Mouse (Mus musculus): ENCODE data around the gene Mast4. TPM values are rescaled to one million over a fixed set of nuclear protein-coding genes. Genes with fewer than 3 reads are reported as not detected.
"Not testable (repeated sequence)": the region's sequence is repeated elsewhere in the genome, so short reads cannot be mapped to it uniquely, and the experiment has no call there.

Gene Mast4
- polyA plus RNA-seq, 1 experiment, result 10.4 TPM

GRCm38 (mm10) chr13:102739720-102740535 is 594.4 kb downstream of the Mast4 start:
- Histone ChIP-seq H3K4me3 (ENCODE audit: control insufficient read depth, insufficient read depth, low read length) (no peak overlapping the region), H3K27ac (ENCODE audit: control insufficient read depth, insufficient read depth, low read length) (no peak overlapping the region), H3K27me3 (ENCODE audit: control insufficient read depth, insufficient read depth, low read length) (no peaks in the 10 kb centered on the region), H3K36me3 (ENCODE audit: control insufficient read depth, insufficient read depth, low read length) (0 out of 2 replicates have a peak, but pooled peaks cover 3% of the 10 kb centered on the region), H3K4me1 (replicated peaks; ENCODE audit: control insufficient read depth, insufficient read depth, low read length) (no peaks in the 10 kb centered on the region)
- TF ChIP-seq POLR2A (IDR thresholded peaks at IDR 0.05; ENCODE audit: control insufficient read depth, extremely low read depth, insufficient read depth, low read length, poor library complexity) (no peak), CTCF (IDR thresholded peaks at IDR 0.05; ENCODE audit: borderline replicate concordance, control insufficient read depth, extremely low read depth, insufficient read depth, low read length, poor library complexity) (no peak)
- DNase-seq, result no peak
- 96% methylated on average over 13 of the region's 13 CpGs for WGBS

GRCm38 (mm10) chr13:102737811-102738210 is 596.5 kb downstream of the Mast4 start:
- Histone ChIP-seq H3K27ac (ENCODE audit: control insufficient read depth, insufficient read depth, low read length) (no peak overlapping the region), H3K36me3 (ENCODE audit: control insufficient read depth, insufficient read depth, low read length) (0 out of 2 replicates have a peak, but pooled peaks cover 3% of the 10 kb centered on the region), H3K27me3 (ENCODE audit: control insufficient read depth, insufficient read depth, low read length) (no peaks in the 10 kb centered on the region), H3K4me3 (ENCODE audit: control insufficient read depth, insufficient read depth, low read length) (no peak overlapping the region), H3K4me1 (replicated peaks; ENCODE audit: control insufficient read depth, insufficient read depth, low read length) (no peaks in the 10 kb centered on the region)
- WGBS, result 97% methylated on average over 7 of the region's 7 CpGs
- TF ChIP-seq POLR2A (IDR thresholded peaks at IDR 0.05; ENCODE audit: control insufficient read depth, extremely low read depth, insufficient read depth, low read length, poor library complexity) (no peak), CTCF (IDR thresholded peaks at IDR 0.05; ENCODE audit: borderline replicate concordance, control insufficient read depth, extremely low read depth, insufficient read depth, low read length, poor library complexity) (no peak)
- DNase-seq, result no peak

- TF ChIP-seq CTCF (IDR thresholded peaks at IDR 0.05; ENCODE audit: borderline replicate concordance, control insufficient read depth, extremely low read depth, insufficient read depth, low read length, poor library complexity), result no peak
- no peak for TF ChIP-seq POLR2A (IDR thresholded peaks at IDR 0.05; ENCODE audit: control insufficient read depth, extremely low read depth, insufficient read depth, low read length, poor library complexity)
- WGBS, result 98% methylated on average over 2 of the region's 2 CpGs
- no peak for DNase-seq
- H3K4me1 ChIP-seq (replicated peaks; ENCODE audit: control insufficient read depth, insufficient read depth, low read length), result no peaks in the 10 kb centered on the region
- no peak overlapping the region for H3K27ac ChIP-seq (ENCODE audit: control insufficient read depth, insufficient read depth, low read length)
- no peaks in the 10 kb centered on the region for H3K27me3 ChIP-seq (ENCODE audit: control insufficient read depth, insufficient read depth, low read length)
- no peaks in the 10 kb centered on the region for H3K36me3 ChIP-seq (ENCODE audit: control insufficient read depth, insufficient read depth, low read length)
- H3K4me3 ChIP-seq (ENCODE audit: control insufficient read depth, insufficient read depth, low read length), result no peak overlapping the region
These were observed 601.2 kb downstream of the Mast4 start for GRCm38 (mm10) chr13:102733063-102733462.

GRCm38 (mm10) chr13:102728951-102729350 is 605.3 kb downstream of the Mast4 start:
- not testable (repeated sequence) for H3K4me1 ChIP-seq (replicated peaks; ENCODE audit: control insufficient read depth, insufficient read depth, low read length); H3K36me3 ChIP-seq (ENCODE audit: control insufficient read depth, insufficient read depth, low read length); H3K27me3 ChIP-seq (ENCODE audit: control insufficient read depth, insufficient read depth, low read length); H3K27ac ChIP-seq (ENCODE audit: control insufficient read depth, insufficient read depth, low read length); DNase-seq; H3K4me3 ChIP-seq (ENCODE audit: control insufficient read depth, insufficient read depth, low read length)
- 70% methylated on average over 7 of the region's 7 CpGs for WGBS

- TF ChIP-seq CTCF (IDR thresholded peaks at IDR 0.05; ENCODE audit: borderline replicate concordance, control insufficient read depth, extremely low read depth, insufficient read depth, low read length, poor library complexity), result no peak
- H3K27me3 ChIP-seq (ENCODE audit: control insufficient read depth, insufficient read depth, low read length), result no peaks in the 10 kb centered on the region
- no peak overlapping the region for H3K4me3 ChIP-seq (ENCODE audit: control insufficient read depth, insufficient read depth, low read length)
- no peaks in the 10 kb centered on the region for H3K4me1 ChIP-seq (replicated peaks; ENCODE audit: control insufficient read depth, insufficient read depth, low read length)
- no peaks in the 10 kb centered on the region for H3K36me3 ChIP-seq (ENCODE audit: control insufficient read depth, insufficient read depth, low read length)
- H3K27ac ChIP-seq (ENCODE audit: control insufficient read depth, insufficient read depth, low read length), result no peak overlapping the region
- 81% methylated on average over 3 of the region's 3 CpGs for WGBS
- no peak for DNase-seq
These were observed 606.3 kb downstream of the Mast4 start for GRCm38 (mm10) chr13:102728035-102728434.

GRCm38 (mm10) chr13:102726876-102727275 is 607.4 kb downstream of the Mast4 start:
- H3K4me3 ChIP-seq (ENCODE audit: control insufficient read depth, insufficient read depth, low read length), result no peak overlapping the region
- TF ChIP-seq CTCF (IDR thresholded peaks at IDR 0.05; ENCODE audit: borderline replicate concordance, control insufficient read depth, extremely low read depth, insufficient read depth, low read length, poor library complexity), result no peak
- no peak for TF ChIP-seq POLR2A (IDR thresholded peaks at IDR 0.05; ENCODE audit: control insufficient read depth, extremely low read depth, insufficient read depth, low read length, poor library complexity)
- DNase-seq, result no peak
- no peaks in the 10 kb centered on the region for H3K36me3 ChIP-seq (ENCODE audit: control insufficient read depth, insufficient read depth, low read length)
- no peaks in the 10 kb centered on the region for H3K4me1 ChIP-seq (replicated peaks; ENCODE audit: control insufficient read depth, insufficient read depth, low read length)
- 94% methylated on average over 1 of the region's 1 CpGs for WGBS
- no peaks in the 10 kb centered on the region for H3K27me3 ChIP-seq (ENCODE audit: control insufficient read depth, insufficient read depth, low read length)
- H3K27ac ChIP-seq (ENCODE audit: control insufficient read depth, insufficient read depth, low read length), result no peak overlapping the region

GRCm38 (mm10) chr13:102725906-102726305 is 608.4 kb downstream of the Mast4 start:
- 92% methylated on average over 2 of the region's 2 CpGs for WGBS
- H3K4me1 ChIP-seq (replicated peaks; ENCODE audit: control insufficient read depth, insufficient read depth, low read length), result no peaks in the 10 kb centered on the region
- TF ChIP-seq POLR2A (IDR thresholded peaks at IDR 0.05; ENCODE audit: control insufficient read depth, extremely low read depth, insufficient read depth, low read length, poor library complexity) (no peak), CTCF (IDR thresholded peaks at IDR 0.05; ENCODE audit: borderline replicate concordance, control insufficient read depth, extremely low read depth, insufficient read depth, low read length, poor library complexity) (no peak)
- H3K27ac ChIP-seq (ENCODE audit: control insufficient read depth, insufficient read depth, low read length), result no peak overlapping the region
- no peak for DNase-seq
- H3K36me3 ChIP-seq (ENCODE audit: control insufficient read depth, insufficient read depth, low read length), result no peaks in the 10 kb centered on the region
- no peak overlapping the region for H3K4me3 ChIP-seq (ENCODE audit: control insufficient read depth, insufficient read depth, low read length)
- no peaks in the 10 kb centered on the region for H3K27me3 ChIP-seq (ENCODE audit: control insufficient read depth, insufficient read depth, low read length)

Data from thymus, adult 2 months (tissue).